Mouse (Mus musculus) midbrain, postnatal 0 days (tissue): ENCODE results near the gene R3hdm1. TPM values are rescaled to one million over a fixed set of nuclear protein-coding genes. Genes with fewer than 3 reads are reported as not detected.

Source experiments
- ATAC-seq: fragments of 200-750 bp; cut with Nextera tagmentation; 2 replicates; pipeline ENCODE4 v1.8.0; 2017; ENCODE audit warnings: moderate number of reproducible peaks, mild to moderate bottlenecking, moderate TSS enrichment, moderate library complexity; ENCODE audit not compliant: low FRiP score
- DNase-seq: peaks from one replicate; pipeline ENCODE4 v3.0.0-alpha.2; 2015; ENCODE audit warnings: low spot score
- H3K27ac ChIP-seq: fragments of 300-500 bp; sonication (generic); 2 replicates; pipeline ENCODE4 v1.5.1; 2014; ENCODE audit warnings: low read depth, mild to moderate bottlenecking, low read length, mixed read lengths
- H3K27me3 ChIP-seq: fragments of 300-500 bp; sonication (generic); 2 replicates; pipeline ENCODE4 v1.6.1; 2014; ENCODE audit warnings: low read length, control low read depth, mixed read lengths; ENCODE audit not compliant: insufficient read depth
- H3K36me3 ChIP-seq: fragments of 300-500 bp; sonication (generic); 2 replicates; pipeline ENCODE4 v1.6.1; 2014; ENCODE audit warnings: low read length, control low read depth, mixed read lengths; ENCODE audit not compliant: insufficient read depth
- H3K4me1 ChIP-seq: fragments of 300-500 bp; sonication (generic); 2 replicates; pipeline ENCODE4 v1.6.1; 2014; ENCODE audit warnings: mild to moderate bottlenecking, control low read depth, antibody characterized with exemption, low read length, mixed read lengths; ENCODE audit not compliant: insufficient read depth
- H3K4me2 ChIP-seq: fragments of 300-500 bp; sonication (generic); 2 replicates; pipeline ENCODE4 v1.6.1; 2014; ENCODE audit warnings: low read depth, mild to moderate bottlenecking, low read length, mixed read lengths; ENCODE audit not compliant: poor library complexity, severe bottlenecking
- H3K4me3 ChIP-seq: fragments of 300-500 bp; sonication (generic); 2 replicates; pipeline ENCODE4 v1.5.1; 2014; ENCODE audit warnings: low read depth, mild to moderate bottlenecking, low read length, moderate library complexity
- H3K9ac ChIP-seq: fragments of 300-500 bp; sonication (generic); replicated peaks from 2 replicates; pipeline ENCODE4 v1.6.1; 2014; ENCODE audit warnings: mild to moderate bottlenecking, low read length, moderate library complexity, mixed read lengths; ENCODE audit not compliant: poor library complexity, severe bottlenecking
- H3K9me3 ChIP-seq: fragments of 300-500 bp; sonication (generic); 2 replicates; pipeline ENCODE4 v1.6.1; 2016; ENCODE audit warnings: low read length, control low read depth
- CTCF ChIP-seq: IDR thresholded peaks from 2 replicates; pipeline ENCODE4 v1.5.1; 2016; ENCODE audit warnings: antibody characterized with exemption, mild to moderate bottlenecking
- WGBS: fragments of 180-500 bp; shearing (Covaris S2); extraction: QIAGEN DNeasy Blood & Tissue Kit; methylation state at CpG from one replicate; pipeline ENCODE4 v1.1.7; 2014; 5-methylcytosine and 5-hydroxymethylcytosine counted together
- microRNA counts: library from miRNA; unstranded; fragments of <30 nt; microRNA quantifications from one replicate; lab custom pipeline; 2015
- microRNA-seq: library from miRNA; unstranded; fragments of <30 nt; microRNA quantifications from one replicate; pipeline ENCODE4, GENCODE M21; 2016; ENCODE audit warnings: borderline number of aligned reads
- polyA plus RNA-seq: library from polyadenylated mRNA; unstranded; fragments of >200 nt; fragmentation: Nextera tagmentation; extraction: Ambion mirVana; gene quantifications from 2 replicates; pipeline ENCODE4 v1.2.1, GENCODE M21; 2015
- total RNA-seq: library from RNA; depleted of rRNA; stranded (reverse); fragments of >200 nt; gene quantifications from 2 replicates; pipeline ENCODE4 v1.2.3, GENCODE M21; 2014; rRNA removed

Gene R3hdm1
- total and polyA plus RNA-seq, 2 experiments from 2014 or later: 57.1 to 104 TPM

GRCm38 (mm10) chr1:128282924-128283323 lies 179.8 kb downstream of the R3hdm1 start:
- no peaks in the 10 kb centered on the region for H3K27me3 ChIP-seq
- peaks cover 19% of the 10 kb centered on the region for H3K36me3 ChIP-seq
- H3K4me1 ChIP-seq: no peaks in the 10 kb centered on the region
- ATAC-seq: no peak
- DNase-seq: no peak
- TF ChIP-seq CTCF: peak; percentile 27; the same call in 1 of the 2 replicates
- H3K27ac ChIP-seq: no peak overlapping the region
- WGBS: 94% methylated on average over 3 of the region's 3 CpGs
- no peak overlapping the region for H3K9ac ChIP-seq
- H3K4me2 ChIP-seq: no peak overlapping the region
- H3K4me3 ChIP-seq: no peak overlapping the region
- H3K9me3 ChIP-seq: no peaks in the 10 kb centered on the region

GRCm38 (mm10) chr1:128284157-128284690 lies 181.1 kb downstream of the R3hdm1 start:
- ATAC-seq: no peak
- no peaks in the 10 kb centered on the region for H3K4me1 ChIP-seq
- H3K27me3 ChIP-seq: no peaks in the 10 kb centered on the region
- no peak overlapping the region for H3K27ac ChIP-seq
- 94% methylated on average over 8 of the region's 8 CpGs for WGBS
- no peak overlapping the region for H3K4me3 ChIP-seq
- H3K9ac ChIP-seq: no peak overlapping the region
- no peaks in the 10 kb centered on the region for H3K9me3 ChIP-seq
- no peak for DNase-seq
- no peak overlapping the region for H3K4me2 ChIP-seq
- peaks cover 11% of the 10 kb centered on the region for H3K36me3 ChIP-seq
- TF ChIP-seq CTCF: no peak

GRCm38 (mm10) chr1:128285136-128285535 lies 182.0 kb downstream of the R3hdm1 start:
- 80% methylated on average over 9 of the region's 9 CpGs for WGBS
- Histone ChIP-seq H3K9ac (no peak overlapping the region), H3K4me1 (no peaks in the 10 kb centered on the region), H3K36me3 (peaks cover 4% of the 10 kb centered on the region), H3K9me3 (no peaks in the 10 kb centered on the region), H3K4me3 (no peak overlapping the region), H3K27ac (no peak overlapping the region), H3K27me3 (no peaks in the 10 kb centered on the region), H3K4me2 (no peak overlapping the region)
- no peak for TF ChIP-seq CTCF
- ATAC-seq (no peak), DNase-seq (no peak)

MicroRNAs encoded within 50 kb of the gene (microRNA counts, 519-probe panel; counts per million panel counts)
- 4,420 counts per million, percentile 87 among the panel's probes with 10 or more counts for microRNA mmu-miR-128 (lab: Ali Mortazavi, UCI)

Small RNAs within 50 kb of the gene (microRNA-seq; reads per million reads assigned to microRNA genes)
- 8,043 reads per million, percentile 93 among the genes with 10 or more reads in this experiment for gene Mir128-1

Other genes starting within 250 kb of the R3hdm1 start
- 2.0 and 3.9 TPM in 2 replicates for gene Map3k19, start 248.3 kb upstream of the R3hdm1 start, total RNA-seq
- gene Map3k19, start 248.3 kb upstream of the R3hdm1 start, polyA plus RNA-seq: 0.74 and 0.98 TPM in 2 replicates
- gene Rab3gap1, start 234.5 kb upstream of the R3hdm1 start, total RNA-seq: 29.5 and 34.9 TPM in 2 replicates
- gene Rab3gap1, start 234.5 kb upstream of the R3hdm1 start, polyA plus RNA-seq: 16.7 and 17.3 TPM in 2 replicates
- 4.2 and 6.8 TPM in 2 replicates for gene Zranb3, start 254 bp upstream of the R3hdm1 start, total RNA-seq
- gene Zranb3, start 254 bp upstream of the R3hdm1 start, polyA plus RNA-seq: 2.3 and 2.9 TPM in 2 replicates
- gene Ubxn4, start 140.7 kb downstream of the R3hdm1 start, total RNA-seq: 39.5 and 79.8 TPM in 2 replicates
- 73.6 and 84.3 TPM in 2 replicates for gene Ubxn4, start 140.7 kb downstream of the R3hdm1 start, polyA plus RNA-seq
- gene Lct, start 225.0 kb downstream of the R3hdm1 start, total RNA-seq: 0.28 and 0.38 TPM in 2 replicates
- 0.49 and 0.70 TPM in 2 replicates for gene Lct, start 225.0 kb downstream of the R3hdm1 start, polyA plus RNA-seq